Mouse (Mus musculus) bone marrow macrophage, adult 2 months (primary cell): Measurements from ENCODE around the gene Map4k3. TPM values are rescaled to one million over a fixed set of nuclear protein-coding genes. Genes with fewer than 3 reads are reported as not detected.
"Not testable (repeated sequence)": the region's sequence is repeated elsewhere in the genome, so short reads cannot be mapped to it uniquely, and the experiment has no call there.

ENCODE experiments used
- H3K27ac ChIP-seq: 2 replicates; pipeline ENCODE4 v1.5.1; 2012; ENCODE audit warnings: low read depth, low read length; ENCODE audit not compliant: insufficient read depth
- H3K4me1 ChIP-seq: 2 replicates; pipeline ENCODE4 v1.6.1; 2012; ENCODE audit warnings: low read length; ENCODE audit not compliant: control insufficient read depth, insufficient read depth
- H3K4me3 ChIP-seq: 2 replicates; pipeline ENCODE4 v1.5.1; 2012; ENCODE audit warnings: mild to moderate bottlenecking, low read length, moderate library complexity; ENCODE audit not compliant: insufficient read depth
- CTCF ChIP-seq: IDR thresholded peaks from 2 replicates; pipeline ENCODE4 v1.5.1; 2012; ENCODE audit warnings: low read depth, mild to moderate bottlenecking, low read length, moderate library complexity
- POLR2A ChIP-seq: IDR thresholded peaks from 2 replicates; pipeline ENCODE4 v1.6.1; 2012; ENCODE audit warnings: mild to moderate bottlenecking, low read depth, low read length, borderline replicate concordance
- polyA plus RNA-seq: library from polyadenylated mRNA; stranded (reverse); fragments of >200 nt; gene quantifications from 2 replicates; pipeline ENCODE4 v1.2.4, GENCODE M21; 2012; ENCODE audit not compliant: missing spikeins, insufficient read depth, insufficient read length

Map4k3 gene
- polyA plus RNA-seq, 1 experiment = 31.0 TPM

- Histone ChIP-seq H3K4me3 (no peak overlapping the region), H3K27ac (no peak overlapping the region), H3K4me1 (peaks cover 24% of the 10 kb centered on the region)
- TF ChIP-seq CTCF (no peak), POLR2A (no peak)
Observed at GRCm38 (mm10) chr17:80760344-80761145, 32.3 kb upstream of the Map4k3 start.

DNA sequence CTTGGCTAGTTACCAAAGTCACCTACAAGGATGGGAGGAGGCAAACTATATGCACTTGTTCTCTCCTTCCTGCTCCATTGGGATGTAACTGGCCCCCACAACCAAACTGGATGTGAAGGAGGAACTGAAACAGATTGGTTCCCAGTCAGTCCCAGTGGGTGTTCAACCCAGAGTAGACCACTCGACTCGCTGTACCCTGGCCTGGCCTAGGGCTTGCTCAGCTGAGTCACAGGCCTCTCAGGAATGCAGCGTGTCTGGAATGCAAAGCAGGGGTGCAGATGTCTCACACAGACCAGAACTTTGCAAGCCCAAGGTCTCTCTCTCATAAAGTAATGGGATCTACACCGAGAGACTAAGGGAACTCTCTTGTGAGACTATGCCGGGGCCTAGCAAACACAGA, 27.8 kb upstream of the Map4k3 start:
- Histone ChIP-seq H3K4me1 (peaks cover 6% of the 10 kb centered on the region; the same call in 1 of the 2 replicates), H3K4me3 (no peak overlapping the region), H3K27ac (no peak overlapping the region)
- TF ChIP-seq POLR2A = no peak
- TF ChIP-seq CTCF = no peak

- H3K27ac ChIP-seq = no peak overlapping the region
- no peak overlapping the region for H3K4me3 ChIP-seq
- TF ChIP-seq CTCF (no peak), POLR2A (no peak)
- H3K4me1 ChIP-seq = peaks cover 3% of the 10 kb centered on the region; the same call in 1 of the 2 replicates
Observed at GRCm38 (mm10) chr17:80755076-80755871, 27.0 kb upstream of the Map4k3 start.

DNA sequence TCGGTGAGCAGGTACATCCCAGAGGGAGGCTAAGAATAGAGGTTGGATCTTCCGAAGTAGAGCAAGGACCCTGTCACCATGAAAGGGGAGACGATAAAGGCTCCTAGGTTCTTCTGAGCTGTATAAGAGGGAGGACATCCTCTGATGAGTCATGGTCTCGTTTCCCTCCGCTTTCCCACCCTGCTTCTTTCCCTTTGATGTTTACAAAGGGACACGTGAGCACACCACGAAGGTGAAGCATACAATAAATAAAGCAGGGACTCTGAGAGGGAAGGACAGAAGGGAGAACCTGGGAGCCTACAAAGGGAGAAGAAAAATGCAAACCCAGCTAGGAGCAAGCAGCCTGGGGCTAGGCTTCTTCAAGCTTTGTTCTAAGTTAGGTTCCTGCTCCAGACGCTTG, 26.3 kb upstream of the Map4k3 start:
- TF ChIP-seq POLR2A (no peak), CTCF (no peak)
- no peak overlapping the region for H3K27ac ChIP-seq

GRCm38 (mm10) chr17:80752466-80752865, 24.2 kb upstream of the Map4k3 start:
- H3K4me1 ChIP-seq = peaks cover 3% of the 10 kb centered on the region; the same call in 1 of the 2 replicates
- TF ChIP-seq POLR2A (no peak), CTCF (no peak)
- no peak overlapping the region for H3K4me3 ChIP-seq
- no peak overlapping the region for H3K27ac ChIP-seq

More for the DNA sequence above, 26.3 kb upstream of the Map4k3 start:
- Histone ChIP-seq H3K4me3 (no peak overlapping the region), H3K4me1 (peaks cover 3% of the 10 kb centered on the region; the same call in 1 of the 2 replicates)

DNA sequence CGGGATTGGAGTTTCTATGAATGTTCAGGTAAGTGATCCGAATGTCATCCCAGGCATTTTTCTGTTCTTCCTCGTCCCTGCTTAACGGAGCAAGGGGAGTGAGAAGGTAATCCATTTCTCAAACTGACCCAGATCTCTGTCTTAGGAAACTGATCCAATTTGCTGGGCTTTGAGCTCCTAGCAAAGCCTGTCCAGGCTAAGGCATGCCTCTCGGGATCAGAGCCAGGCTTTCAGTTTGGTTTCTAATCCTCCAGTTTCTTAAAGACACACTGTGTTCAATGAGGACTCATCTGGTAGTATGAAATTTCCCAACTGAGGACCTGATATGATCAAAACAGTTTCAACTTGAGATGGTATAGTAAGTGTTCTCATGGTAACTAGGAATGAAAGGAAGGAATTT, 11.1 kb upstream of the Map4k3 start:
- TF ChIP-seq POLR2A (no peak), CTCF (no peak)
- H3K4me3 ChIP-seq = no peak overlapping the region
- H3K4me1 ChIP-seq = peaks cover 28% of the 10 kb centered on the region
- no peak overlapping the region for H3K27ac ChIP-seq

GRCm38 (mm10) chr17:80734700-80735099, 6.4 kb upstream of the Map4k3 start:
- no peak overlapping the region for H3K4me3 ChIP-seq
- H3K27ac ChIP-seq = no peak overlapping the region
- no peak for TF ChIP-seq POLR2A
- no peak for TF ChIP-seq CTCF
- H3K4me1 ChIP-seq = peaks cover 46% of the 10 kb centered on the region

- Histone ChIP-seq H3K4me1 (peaks cover 56% of the 10 kb centered on the region), H3K4me3 (no peak overlapping the region), H3K27ac (no peak overlapping the region)
- TF ChIP-seq POLR2A (no peak), CTCF (no peak)
Observed at GRCm38 (mm10) chr17:80733121-80733800, 5.0 kb upstream of the Map4k3 start.

GRCm38 (mm10) chr17:80732256-80732655, 4.0 kb upstream of the Map4k3 start:
- TF ChIP-seq CTCF (no peak), POLR2A (no peak)
- Histone ChIP-seq H3K27ac (no peak overlapping the region), H3K4me1 (peaks cover 50% of the 10 kb centered on the region), H3K4me3 (no peak overlapping the region)

- H3K4me1 ChIP-seq = peaks cover 43% of the 10 kb centered on the region
- H3K4me3 ChIP-seq, H3K27ac ChIP-seq: not testable (repeated sequence)
Observed at GRCm38 (mm10) chr17:80730283-80730682, 2.0 kb upstream of the Map4k3 start.
